Mouse (Mus musculus) CD4-positive, CD25-positive, alpha-beta regulatory T cell, adult 9 weeks (primary cell): Measurements from ENCODE around the gene Sirt3. TPM values are rescaled to one million over a fixed set of nuclear protein-coding genes. Genes with fewer than 3 reads are reported as not detected.

ENCODE experiments used
- polyA plus RNA-seq: library from polyadenylated mRNA; unstranded; fragments of 100-300 nt; shearing (Covaris generic); gene quantifications from one replicate; pipeline ENCODE4 v1.2.1, GENCODE M21; 2017

Sirt3 gene
- polyA plus RNA-seq, result 10.4 TPM

DNA sequence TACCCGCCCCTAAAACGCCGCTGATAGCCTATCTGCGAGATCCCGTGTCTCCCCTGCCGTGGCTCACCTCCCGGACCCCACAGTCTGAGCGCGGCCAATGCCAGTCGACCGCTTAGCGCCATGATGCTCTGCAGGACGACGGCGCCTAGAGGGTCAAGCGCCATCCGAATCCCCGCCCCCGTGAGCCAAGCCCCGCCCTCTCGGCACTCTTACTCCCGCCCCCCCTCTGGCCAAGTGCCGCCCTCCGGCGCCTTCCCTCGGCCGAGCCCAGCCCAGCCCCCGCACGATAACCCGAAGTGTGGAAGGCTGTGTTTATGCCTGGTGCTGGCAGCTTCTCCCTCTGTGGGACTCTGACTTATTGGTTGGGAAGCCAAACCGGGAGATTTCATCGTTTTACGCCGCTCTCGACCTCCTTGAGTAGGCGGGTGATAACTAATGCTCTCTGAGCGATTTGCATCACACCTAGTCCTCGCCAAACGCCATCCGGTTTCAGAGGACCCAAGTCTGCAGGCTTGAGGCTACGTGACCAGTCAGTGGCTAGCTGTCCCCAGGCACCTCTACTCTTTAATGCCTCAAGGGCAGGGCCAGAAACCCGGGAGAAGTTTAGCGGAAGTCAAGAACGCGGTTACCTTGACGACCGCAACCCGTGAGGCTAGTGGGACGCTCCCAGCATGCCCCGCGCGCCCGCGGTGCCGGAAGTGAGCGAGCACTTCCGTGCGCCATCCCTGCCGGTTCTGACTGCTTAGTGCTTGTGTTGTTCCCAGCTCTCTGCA, at the start of gene Sirt3, which contains the start of gene Psmd13:
Gene Sirt3, minus strand, starts transcription at position 614 of the 773 bp plus-strand sequence.
Gene Psmd13, plus strand, starts transcription at position 273 of the 773 bp plus-strand sequence.

DNA sequence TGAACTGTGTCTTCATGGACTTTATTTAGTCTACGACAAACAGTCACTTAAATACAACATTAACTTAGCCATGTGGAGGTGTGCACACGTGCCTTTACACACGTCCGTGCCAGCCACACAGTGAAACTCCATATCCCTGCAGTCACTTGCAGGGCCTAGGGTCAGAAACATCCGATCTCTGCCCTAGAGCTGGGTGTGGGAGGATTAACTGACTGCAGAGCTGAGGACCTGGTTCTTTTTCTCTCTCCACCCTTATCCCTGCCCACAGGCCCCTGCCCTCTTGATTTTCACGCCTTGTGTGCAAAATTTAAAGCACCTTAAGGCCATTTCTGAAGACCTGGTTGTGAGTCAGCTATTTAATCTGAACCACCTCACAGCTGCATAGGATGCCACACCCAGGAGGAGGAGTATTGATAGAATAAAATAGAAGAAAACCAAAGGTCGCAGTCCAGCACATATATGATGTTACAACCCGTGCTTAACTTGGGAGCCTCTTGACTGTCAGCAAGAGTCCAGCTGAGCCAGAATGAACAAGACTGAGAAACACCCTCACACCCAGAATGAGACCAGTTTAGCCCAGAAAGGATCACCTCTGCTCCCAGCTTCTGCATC, 38.4 kb upstream of the Sirt3 start, which contains the start of gene Nlrp6:
Gene Nlrp6, plus strand, starts transcription at position 485 of the 612 bp plus-strand sequence.

DNA sequence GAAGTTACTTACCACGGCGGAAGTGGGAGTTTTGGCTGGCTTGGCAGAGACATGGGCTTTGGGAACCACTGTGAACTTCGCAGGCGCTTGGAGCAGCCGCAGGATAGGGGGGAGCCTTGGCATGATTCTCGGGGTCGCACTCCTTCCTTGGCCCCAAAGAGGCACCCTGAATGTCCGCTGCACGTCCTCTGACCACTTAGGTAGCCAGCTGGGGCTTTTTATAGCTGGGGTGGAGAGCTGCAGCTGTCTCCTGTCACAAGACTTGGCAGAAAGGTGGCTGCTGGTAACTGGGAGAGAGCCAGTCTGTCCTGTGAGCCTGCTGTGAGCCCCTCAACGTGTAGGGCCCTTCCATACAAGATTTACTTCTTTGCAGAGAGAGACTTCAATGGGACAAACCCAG, 18.1 kb upstream of the Sirt3 start, which contains the start of gene Cox8b:
Gene Cox8b, minus strand, starts transcription at position 227 of the 400 bp plus-strand sequence.

DNA sequence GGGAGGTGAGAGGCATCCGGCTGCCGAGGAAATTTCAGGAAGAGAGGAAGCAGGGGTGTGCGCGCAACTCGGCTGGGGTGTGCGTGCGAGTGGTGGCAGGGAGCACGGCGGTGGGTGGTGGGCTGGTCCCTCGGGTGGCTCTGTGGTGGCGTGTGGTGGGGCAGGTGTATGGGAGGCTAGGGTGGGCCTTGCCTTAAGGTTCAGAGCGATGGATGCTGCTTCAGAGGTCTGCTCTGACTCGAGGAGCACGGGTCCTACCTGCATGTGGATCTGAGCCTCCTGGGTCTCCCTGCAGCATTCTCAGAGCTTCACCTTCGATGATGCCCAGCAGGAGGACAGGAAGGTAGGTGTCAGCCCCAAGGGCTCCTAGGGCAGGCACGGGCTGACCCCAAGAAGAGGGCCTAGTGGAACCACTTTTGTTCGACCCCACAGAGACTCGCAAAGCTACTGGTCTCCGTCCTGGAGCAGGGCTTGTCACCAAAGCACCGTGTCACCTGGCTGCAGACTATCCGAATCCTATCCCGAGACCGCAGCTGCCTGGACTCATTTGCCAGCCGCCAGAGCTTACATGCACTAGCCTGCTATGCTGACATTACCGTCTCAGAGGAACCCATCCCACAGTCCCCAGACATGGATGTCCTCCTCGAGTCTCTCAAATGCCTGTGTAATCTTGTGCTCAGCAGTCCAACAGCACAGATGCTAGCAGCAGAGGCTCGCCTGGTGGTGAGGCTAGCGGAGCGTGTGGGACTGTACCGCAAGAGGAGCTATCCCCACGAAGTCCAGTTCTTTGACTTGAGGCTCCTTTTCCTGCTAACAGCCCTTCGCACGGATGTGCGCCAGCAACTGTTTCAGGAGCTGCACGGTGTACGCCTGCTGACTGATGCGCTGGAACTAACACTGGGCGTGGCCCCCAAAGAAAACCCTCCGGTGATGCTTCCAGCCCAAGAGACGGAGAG, 24.3 kb downstream of the Sirt3 start, which contains the start of gene Bet1l:
Gene Bet1l, minus strand, starts transcription at position 28 of the 956 bp plus-strand sequence.

DNA sequence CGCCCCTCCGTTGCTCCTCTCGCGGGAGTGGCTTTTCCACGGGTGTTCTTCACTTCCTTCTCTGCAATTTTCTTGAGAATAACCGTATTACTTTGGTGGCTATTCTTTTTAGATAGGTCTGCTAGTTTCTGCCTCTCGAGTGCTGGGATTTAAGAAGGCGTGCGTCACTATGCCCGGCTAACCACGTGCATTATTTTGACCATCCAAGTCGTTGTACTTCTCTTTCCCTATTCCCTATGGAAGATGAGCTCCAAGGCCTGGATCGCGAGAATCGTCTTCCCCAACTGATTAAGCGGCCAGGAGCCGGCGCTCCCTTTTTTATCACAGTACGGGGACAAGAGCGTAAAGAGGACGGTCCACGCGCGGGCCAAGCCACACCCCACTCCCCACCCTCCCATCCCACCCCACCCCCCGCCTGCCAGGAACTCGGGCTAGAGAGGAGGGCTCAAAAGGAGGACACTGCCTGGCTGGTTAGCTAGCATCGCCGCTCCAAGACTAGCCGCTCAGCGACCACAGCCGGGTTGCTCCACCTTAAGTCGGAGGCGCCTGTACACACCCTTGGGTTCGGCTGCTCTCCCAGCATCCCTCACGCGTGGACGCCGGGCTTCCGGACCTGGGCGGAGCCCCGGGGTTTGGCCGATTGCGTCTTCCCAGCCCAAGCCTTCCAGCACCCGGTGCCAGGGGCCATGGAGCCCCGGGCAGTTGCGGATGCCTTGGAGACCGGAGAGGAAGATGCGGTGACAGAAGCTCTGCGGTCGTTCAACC, 25.1 kb downstream of the Sirt3 start, which contains the start of gene Ric8a:
Gene Ric8a, plus strand, starts transcription at position 173 of the 765 bp plus-strand sequence.

DNA sequence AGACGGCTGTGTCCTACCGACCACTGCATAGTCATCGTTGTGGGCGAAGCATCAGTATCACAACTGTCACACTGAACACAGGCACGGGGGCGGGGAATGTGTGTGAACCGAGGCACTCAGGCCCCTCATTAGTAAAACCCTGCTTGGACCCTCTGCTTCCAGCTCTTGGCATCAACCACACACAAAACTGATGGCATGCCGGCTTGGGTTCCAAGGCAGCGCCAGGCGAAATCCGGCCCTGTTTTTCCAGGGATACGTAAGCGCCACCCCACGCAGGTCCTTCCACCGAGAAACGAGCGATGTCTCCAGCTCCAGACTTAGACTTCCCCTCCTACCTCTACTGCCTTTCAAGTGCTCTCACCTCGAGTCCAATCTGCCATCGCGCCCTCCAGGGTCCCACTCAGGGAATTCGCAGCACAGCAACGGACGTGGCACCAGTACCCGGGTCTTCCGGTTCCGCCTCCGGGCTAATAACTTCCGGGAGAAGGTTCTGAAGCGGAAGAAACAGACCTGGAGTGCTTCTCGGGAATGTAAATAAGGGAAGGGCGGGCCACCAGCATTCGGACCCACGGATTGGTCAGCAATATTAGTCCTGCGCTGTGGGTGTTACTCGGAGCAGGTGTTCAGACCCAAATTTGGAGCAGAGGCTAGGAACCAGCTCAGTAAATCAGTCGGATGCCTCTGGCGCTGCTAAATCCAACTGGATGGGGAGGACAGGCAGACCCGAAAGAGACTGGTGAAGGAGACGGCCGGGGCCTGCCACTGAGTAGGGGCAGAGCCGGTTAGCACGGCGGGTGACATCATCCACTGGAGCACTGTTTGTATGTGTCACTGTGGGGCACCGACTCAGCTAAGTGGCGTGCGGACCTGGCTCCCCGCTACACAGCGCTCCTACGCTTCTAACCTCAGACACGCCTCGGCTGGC, 26.0 kb downstream of the Sirt3 start, which contains the start of gene Gm45785:
Gene Gm45785, minus strand, starts transcription at position 472 of the 925 bp plus-strand sequence.

DNA sequence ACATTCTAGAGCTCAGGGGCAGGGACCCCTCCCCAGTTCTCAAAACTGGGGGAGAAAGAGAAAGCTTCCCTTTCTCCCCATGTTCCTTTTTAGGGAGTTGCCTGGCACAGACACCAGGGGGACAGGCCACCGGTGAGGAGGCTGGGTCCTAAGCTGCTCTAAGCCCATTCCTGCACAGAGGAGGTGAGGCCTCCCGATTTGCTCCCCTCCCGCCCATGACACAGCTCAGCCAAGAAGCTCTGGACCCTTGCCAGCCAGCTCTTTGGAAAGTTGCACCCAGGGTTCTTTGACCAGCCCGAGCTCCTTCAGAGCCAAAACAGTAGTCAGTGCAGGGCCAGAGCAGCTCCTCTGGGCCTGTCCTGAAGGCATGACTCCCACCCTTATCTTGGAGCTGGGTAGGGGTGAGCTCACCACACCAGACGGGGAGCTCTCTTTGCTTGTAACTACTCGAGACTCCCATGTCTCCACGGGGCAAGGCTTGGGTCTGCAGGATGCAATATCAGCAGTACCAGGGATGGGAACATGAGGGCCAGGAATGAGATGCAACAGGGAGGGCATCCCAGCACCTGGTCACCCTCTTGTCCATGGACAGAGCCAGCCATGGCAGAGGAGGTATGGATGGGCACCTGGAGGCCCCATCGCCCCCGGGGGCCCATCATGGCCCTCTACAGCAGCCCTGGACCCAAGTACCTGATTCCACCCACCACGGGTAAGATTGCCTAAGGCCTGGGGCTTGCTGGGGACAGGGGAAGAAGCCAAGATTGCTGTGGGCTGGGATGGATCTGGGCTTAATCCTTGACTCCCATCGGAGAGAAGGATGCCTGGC, 34.1 kb downstream of the Sirt3 start, which contains the start of gene Odf3:
Gene Odf3, plus strand, starts transcription at position 51 of the 826 bp plus-strand sequence.

DNA sequence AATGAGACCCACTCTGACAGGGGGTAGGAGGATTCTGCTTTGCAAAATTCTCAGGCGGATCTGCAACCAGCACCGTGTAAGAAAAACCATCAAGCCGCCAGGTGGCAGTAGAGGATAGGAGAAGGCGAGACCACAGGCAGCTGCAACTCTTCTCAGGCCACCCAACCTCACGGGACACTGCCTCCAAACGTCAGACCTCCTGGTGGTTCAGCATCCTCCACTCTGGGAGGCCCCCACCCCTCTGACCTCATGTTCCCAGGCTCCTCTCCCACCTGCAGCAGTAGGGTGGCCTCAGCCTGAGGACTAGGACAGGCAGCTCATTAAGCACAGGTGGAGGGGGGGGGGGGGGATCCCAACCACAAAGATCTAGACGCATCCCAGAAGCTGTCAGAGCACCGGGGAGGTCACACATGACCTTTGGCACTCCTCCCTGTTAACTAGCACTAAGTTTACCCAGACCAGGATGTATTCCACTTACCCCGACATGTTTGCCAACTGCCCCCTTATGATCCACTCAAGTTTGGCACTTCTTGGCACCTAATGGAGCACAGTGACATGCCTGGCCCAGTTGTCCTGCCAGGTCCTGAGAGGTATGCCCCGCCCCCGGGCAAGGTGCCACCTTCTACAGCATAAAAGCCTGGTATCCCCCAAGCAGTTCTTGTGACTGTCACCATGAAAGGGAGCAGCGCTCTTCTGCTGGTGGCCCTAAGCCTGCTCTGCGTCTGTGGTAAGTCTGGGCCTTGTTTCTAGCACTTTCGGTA, 37.0 kb downstream of the Sirt3 start, which contains the start of gene Scgb1c1:
Gene Scgb1c1, plus strand, starts transcription at position 643 of the 761 bp plus-strand sequence.

DNA sequence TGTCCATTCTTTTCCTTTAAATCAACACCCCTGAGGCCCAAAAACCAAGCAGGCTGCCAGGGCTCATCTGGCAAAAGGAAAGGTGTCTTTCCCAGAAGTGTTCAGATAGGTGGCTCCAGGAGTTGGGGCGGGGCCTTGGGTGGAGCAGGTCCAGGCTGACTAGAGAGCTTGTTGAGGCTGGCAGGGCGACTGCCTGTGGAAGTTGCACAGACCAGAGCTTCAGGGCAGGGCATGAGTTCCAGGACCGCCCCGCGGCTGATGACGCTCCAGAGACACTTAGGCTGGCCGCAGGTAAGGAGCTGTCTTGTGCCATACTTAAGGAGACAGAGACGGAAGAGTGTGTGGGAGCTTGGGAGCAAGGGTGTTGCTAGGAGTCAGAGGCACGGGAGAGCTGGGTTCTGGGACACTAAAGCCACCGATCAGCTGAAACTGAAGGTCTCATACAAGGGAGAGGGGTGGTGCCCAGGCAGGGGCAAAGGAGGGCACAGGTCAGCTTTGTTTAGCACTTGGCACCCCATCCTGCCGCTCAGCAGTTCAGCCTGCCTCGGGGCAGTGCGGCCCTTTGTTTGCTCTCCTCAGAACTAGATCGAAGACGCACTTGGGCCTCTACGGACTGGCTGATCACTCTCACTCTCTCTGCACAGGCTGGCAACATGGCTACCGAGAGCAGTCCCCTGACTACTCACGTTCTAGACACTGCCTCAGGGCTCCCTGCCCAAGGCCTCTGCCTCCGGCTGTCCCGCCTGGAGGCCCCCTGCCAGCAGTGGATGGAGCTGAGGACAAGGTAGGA, 46.9 kb downstream of the Sirt3 start, which contains the start of gene Urah:
Gene Urah, plus strand, starts transcription at position 51 of the 790 bp plus-strand sequence.

DNA sequence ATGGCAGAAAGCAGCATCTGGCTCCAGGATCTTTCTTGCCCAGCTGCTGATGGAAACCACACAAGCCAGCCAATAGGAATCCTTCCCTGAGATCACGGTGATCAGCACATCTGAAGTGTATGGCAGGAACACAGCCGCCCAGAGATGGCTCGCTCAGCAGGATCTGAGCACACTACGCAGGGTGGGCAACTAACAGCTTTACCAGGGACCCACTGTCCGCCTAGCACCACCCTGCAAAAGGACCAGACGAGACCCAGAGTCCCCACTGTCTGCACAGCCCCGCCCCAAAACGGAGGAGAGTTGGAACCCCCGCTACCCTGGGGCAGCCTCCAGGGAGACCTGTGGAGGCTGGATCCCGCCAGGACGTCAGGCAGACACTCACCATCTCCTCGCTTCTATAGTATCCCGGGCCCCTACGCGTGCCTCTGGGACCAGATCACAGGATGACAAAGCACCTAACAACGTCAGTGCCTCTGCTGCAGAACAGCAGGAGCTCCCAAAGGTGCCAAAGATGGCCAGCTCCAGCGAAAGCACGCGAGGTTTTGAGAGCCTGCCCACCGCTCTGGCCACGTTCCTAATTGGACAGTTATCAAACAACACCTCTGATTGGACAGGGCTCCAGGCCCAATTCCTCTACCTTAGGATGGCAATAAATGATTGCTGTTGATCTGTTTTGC, 60.3 kb downstream of the Sirt3 start, which contains the start of gene Zfp941:
Gene Zfp941, minus strand, starts transcription at position 526 of the 677 bp plus-strand sequence.

Other genes starting within 250 kb of the Sirt3 start
- not detected for gene Olfr53, start 235.9 kb downstream of the Sirt3 start, polyA plus RNA-seq
- 0.02 TPM for gene Olfr539, start 222.4 kb downstream of the Sirt3 start, polyA plus RNA-seq
- gene Olfr45, start 200.4 kb downstream of the Sirt3 start, polyA plus RNA-seq, result not detected
- gene Olfr541, start 185.0 kb downstream of the Sirt3 start, polyA plus RNA-seq, result not detected
- gene Cyp2e1, start 118.6 kb downstream of the Sirt3 start, polyA plus RNA-seq, result not detected
- 0.40 TPM for gene Syce1, start 94.5 kb downstream of the Sirt3 start, polyA plus RNA-seq
- gene Zfp941, start 60.1 kb downstream of the Sirt3 start, polyA plus RNA-seq, result 0.46 TPM
- not detected for gene Urah, start 47.3 kb downstream of the Sirt3 start, polyA plus RNA-seq
- gene Scgb1c1, start 36.8 kb downstream of the Sirt3 start, polyA plus RNA-seq, result not detected
- gene Odf3, start 34.5 kb downstream of the Sirt3 start, polyA plus RNA-seq, result not detected
- gene Gm45785, start 26.0 kb downstream of the Sirt3 start, polyA plus RNA-seq, result not detected
- 163 TPM for gene Ric8a, start 25.4 kb downstream of the Sirt3 start, polyA plus RNA-seq
- gene Bet1l, start 24.7 kb downstream of the Sirt3 start, polyA plus RNA-seq, result 65.2 TPM
- gene Psmd13, start 341 bp downstream of the Sirt3 start, polyA plus RNA-seq, result 270 TPM
- not detected for gene Cox8b, start 18.1 kb upstream of the Sirt3 start, polyA plus RNA-seq
- not detected for gene Nlrp6, start 38.6 kb upstream of the Sirt3 start, polyA plus RNA-seq
- gene Pgghg, start 59.1 kb upstream of the Sirt3 start, polyA plus RNA-seq, result 40.2 TPM
- gene Ifitm5, start 68.0 kb upstream of the Sirt3 start, polyA plus RNA-seq, result 0.98 TPM
- not detected for gene Gm45717, start 73.6 kb upstream of the Sirt3 start, polyA plus RNA-seq
- gene Ifitm2, start 73.7 kb upstream of the Sirt3 start, polyA plus RNA-seq, result 30.3 TPM
- gene Ifitm1, start 84.9 kb upstream of the Sirt3 start, polyA plus RNA-seq, result not detected
- 8.5 TPM for gene Ifitm3, start 128.5 kb upstream of the Sirt3 start, polyA plus RNA-seq
- not detected for gene Ifitm6, start 135.6 kb upstream of the Sirt3 start, polyA plus RNA-seq
- gene Gm17387, start 146.8 kb upstream of the Sirt3 start, polyA plus RNA-seq, result not detected
- gene B4galnt4, start 178.8 kb upstream of the Sirt3 start, polyA plus RNA-seq, result 15.5 TPM
- gene Pkp3, start 195.9 kb upstream of the Sirt3 start, polyA plus RNA-seq, result 411 TPM
- 274 TPM for gene Sigirr, start 218.3 kb upstream of the Sirt3 start, polyA plus RNA-seq
- gene Ano9, start 235.5 kb upstream of the Sirt3 start, polyA plus RNA-seq, result not detected
- gene Ptdss2, start 240.1 kb upstream of the Sirt3 start, polyA plus RNA-seq, result 8.9 TPM